Mouse (Mus musculus): ENCODE measurements around the gene Atp8b4.
"Not testable (repeated sequence)": the region's sequence is repeated elsewhere in the genome, so short reads cannot be mapped to it uniquely, and the experiment has no call there.

The Atp8b4 gene

GRCm38 (mm10) chr2:126495832-126496695, 4.4 kb downstream of the Atp8b4 start:
- DNase-seq, result no peak

GRCm38 (mm10) chr2:126495230-126495629, 5.2 kb downstream of the Atp8b4 start:
- no peak for DNase-seq

- no peak for DNase-seq
Measured at GRCm38 (mm10) chr2:126493306-126493705, 7.2 kb downstream of the Atp8b4 start.

DNA sequence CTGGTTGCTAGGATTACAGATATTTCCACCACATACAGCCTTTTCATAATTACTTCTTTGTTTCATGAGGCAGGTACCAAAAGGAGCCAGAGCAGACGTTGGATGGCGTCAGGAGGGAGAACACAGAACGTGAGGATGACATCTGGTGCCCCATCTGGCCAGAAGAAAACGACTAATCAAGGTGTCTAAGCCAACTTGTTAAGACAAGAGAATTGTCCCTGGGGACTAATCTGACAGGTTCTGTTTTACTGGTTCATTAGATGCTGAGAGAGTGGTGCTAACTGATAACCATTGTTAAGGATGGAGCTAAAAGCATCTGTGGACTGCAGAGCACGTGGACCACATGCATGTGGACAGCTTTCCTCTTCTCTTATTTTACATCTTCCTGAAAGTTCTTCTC, 7.8 kb downstream of the Atp8b4 start:
- DNase-seq, result no peak

- no peak for DNase-seq
Measured at GRCm38 (mm10) chr2:126491446-126491845, 9.0 kb downstream of the Atp8b4 start.

GRCm38 (mm10) chr2:126490573-126490972, 9.9 kb downstream of the Atp8b4 start:
- no peak for DNase-seq

DNA sequence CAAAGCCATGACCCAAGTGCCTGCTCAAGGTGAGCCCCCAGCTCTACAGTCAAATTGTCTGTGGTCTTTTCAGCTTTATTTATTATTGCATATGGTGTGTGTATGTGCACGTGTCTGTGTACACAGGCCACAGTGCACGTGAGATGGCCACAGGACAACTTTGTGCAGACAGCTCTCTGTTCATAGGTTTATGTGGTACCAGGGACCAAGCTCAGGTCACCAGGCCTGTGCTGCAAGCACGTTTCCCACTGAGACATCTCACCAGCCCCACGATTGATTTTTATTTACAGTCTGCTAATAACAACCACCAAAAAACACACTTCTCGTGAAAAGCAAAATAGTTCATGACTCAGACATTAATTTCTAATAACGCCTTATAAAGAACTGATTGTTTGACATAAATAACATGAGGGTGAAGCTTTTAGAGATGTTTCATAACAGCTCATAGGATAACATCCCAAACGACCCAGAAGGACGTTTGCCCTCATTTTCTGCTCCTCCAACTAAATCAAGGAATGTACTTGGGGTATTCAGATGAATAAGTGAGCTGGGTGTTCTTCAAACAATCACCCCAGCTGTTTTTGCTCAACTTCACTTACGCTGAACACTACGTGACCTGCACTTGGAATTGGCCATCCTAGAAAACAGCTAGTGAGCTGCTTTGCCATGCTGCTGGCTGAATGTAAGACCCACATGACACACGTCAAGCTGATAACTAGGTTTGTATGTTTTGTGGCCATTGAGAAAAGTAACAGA, 15.0 kb downstream of the Atp8b4 start:
- DNase-seq, result no peak

GRCm38 (mm10) chr2:126483337-126483736, 17.1 kb downstream of the Atp8b4 start:
- DNase-seq, result no peak

DNA sequence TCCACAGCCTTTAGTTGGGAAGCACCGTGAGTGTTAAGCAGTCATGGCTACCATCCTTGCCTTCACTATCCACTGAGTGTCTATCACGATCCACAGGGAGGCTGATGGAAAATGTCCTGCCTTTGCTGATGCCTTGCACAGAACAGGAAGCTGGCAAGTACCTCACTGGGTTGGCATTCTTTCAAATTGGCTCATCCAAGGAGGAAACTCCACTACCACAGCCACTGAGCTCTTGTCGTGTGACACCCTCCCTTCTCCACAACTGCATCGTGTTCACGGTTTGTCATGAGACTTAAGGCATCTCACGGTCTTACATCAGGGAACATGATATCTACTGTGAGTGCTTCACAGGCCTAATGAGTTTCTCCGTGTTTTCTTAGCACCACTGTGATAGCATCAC, 22.9 kb downstream of the Atp8b4 start:
- no peak for DNase-seq

DNA sequence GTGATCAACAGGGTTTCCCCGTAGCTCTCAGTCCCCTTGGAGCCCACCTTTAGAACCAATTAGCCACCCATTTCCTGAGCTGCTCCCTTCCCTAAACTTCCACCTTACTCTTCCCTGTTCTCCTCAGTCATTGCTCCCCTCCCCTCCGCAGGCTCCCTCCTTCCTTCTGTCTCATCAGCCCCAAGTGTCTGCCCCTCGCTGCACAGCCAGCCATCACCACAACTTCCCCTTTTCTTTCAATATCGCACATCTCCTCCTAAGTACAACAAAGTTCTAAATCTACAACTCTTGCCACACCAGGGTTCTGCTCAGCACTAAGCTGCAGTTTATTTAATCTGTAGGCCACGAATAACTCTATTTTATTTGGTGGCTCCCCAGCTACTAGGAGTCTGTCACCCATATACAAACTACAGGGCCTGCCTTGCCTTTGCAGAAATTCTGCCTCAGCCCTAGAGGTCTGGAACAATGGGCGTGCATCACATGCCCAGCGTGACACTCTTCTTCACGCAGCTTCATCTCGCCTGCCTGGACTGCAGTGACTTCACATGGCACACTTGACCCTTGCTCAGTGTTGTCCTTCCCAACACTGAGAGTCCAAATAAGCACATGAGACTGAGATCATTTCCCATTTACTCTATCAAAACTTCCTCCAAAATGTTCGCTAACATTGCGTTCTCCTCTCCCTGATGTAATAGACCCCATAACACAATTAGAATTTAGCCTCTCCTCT, 24.6 kb downstream of the Atp8b4 start:
- no peak for DNase-seq

DNA sequence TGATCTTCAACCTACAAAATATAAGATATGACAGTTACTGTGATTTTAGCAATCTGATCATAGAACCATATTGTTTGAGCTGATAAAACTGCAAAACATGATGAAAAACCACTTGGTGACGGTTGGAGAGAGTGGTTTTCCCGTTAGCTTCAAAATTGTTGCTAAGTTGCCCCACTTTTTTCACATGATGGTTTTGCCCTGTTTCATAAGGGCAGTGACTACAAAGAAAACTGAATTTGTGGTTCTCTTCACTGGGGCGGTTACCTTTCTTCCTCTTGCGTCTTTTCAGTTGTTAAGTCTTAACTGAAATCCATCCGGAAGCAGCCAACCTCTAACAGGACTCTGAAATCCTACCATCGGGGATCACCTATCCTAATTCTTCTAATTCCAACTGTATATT, 26.5 kb downstream of the Atp8b4 start:
- no peak for DNase-seq

DNA sequence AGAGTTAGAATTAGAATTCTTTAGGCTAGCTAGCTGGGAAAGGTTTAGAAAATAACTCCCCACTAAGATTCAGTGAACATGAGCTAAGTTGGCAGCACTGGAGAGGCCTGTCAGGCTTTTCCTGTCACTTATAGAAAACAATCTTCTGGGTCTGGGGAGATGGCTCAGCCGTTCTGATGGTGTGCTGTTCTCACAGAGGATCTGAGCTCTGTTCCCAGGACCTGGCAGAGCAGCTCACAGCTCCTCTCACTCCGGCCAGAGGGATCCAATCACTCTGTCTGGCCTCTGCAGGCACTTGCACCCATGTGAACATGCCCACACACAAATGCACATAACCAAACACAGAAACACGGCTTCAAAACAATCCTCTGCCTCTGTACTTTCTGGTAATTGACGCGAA, 27.6 kb downstream of the Atp8b4 start:
- no peak for DNase-seq

GRCm38 (mm10) chr2:126467790-126468189, 32.7 kb downstream of the Atp8b4 start:
- DNase-seq, result no peak

GRCm38 (mm10) chr2:126466391-126467134, 33.9 kb downstream of the Atp8b4 start:
- no peak for DNase-seq

DNA sequence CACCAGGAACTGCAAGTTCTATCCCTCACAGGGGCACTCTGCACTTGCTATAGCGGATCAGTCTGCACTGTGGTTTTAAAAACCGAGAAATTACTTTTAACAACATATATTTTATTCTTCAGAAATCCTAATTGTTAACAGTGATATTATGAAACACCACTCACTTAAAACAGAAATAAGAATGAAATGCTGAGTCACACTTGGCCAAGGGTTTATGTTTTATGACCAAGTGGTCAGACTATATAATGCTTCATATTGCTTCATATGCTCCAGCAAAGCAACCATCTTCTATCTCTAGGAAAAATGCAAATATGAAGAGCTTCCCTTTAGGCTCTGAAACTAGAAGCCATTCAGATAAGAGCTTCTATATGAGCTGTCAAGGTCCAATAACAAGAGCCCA, 41.8 kb downstream of the Atp8b4 start:
- DNase-seq, result no peak

DNA sequence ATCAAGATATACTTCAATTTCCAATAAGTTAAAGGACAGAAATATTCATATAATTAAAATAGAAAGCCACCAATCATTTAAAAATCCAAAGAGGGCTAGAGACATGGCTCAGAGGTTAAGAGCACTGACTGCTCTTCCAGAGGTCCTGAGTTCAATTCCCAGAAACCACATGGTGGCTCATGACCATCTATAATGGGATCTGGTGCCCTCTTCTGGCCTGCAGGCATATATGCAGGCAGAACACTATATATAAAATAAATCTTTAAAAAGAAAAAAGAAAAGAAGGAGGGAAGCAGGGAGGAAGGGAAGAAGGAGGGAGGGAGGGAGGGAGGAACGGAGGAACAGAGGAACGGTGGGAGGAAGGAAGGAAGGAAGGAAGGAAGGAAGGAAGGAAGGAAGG, 42.7 kb downstream of the Atp8b4 start:
- DNase-seq, result not testable (repeated sequence)

GRCm38 (mm10) chr2:126450937-126451302, 49.6 kb downstream of the Atp8b4 start:
- DNase-seq, result no peak

- peak; percentile 19 to 21 for DNase-seq
Measured at GRCm38 (mm10) chr2:126450210-126450936, 50.1 kb downstream of the Atp8b4 start.

DNA sequence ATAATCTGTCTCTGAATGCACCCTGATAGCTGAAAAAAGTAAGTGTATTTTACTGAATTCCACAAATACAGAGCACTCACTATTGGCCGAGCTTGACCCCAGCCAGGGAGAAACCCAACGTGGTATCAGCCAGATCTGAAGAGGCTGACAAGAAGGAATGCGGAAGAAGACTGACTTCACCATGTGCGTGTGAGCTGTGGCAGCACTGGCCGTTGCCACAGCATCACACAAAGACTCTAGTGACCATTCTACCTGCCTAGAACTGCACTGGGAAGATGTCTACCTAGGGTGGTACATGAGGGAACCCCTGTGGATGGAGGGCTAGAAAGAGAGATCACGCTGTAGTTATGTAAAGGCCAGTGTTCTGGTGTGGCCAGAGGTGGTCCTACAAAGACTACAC, 55.4 kb downstream of the Atp8b4 start:
- DNase-seq, result no peak

DNA sequence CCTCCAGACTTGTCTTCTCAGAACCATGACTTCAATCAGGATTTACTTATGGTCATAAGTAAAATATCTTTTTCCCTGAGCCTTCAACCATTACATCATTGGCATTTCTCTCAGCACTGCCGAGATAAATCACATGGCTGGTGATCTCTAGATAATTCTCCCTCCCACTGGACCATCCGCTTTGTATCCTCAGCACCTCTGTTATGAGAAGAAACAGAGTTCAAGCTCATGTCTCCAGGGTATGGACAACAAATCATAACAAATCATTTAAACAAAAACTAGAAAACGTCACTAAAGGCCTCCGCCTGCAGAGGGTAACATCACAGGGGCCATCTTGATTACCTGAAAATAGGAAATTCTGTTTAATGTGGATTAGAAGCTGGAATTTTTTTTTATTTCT, 58.9 kb downstream of the Atp8b4 start:
- DNase-seq, result no peak

- DNase-seq, result no peak
Measured at GRCm38 (mm10) chr2:126434712-126435111, 65.8 kb downstream of the Atp8b4 start.

- DNase-seq, result no peak
Measured at GRCm38 (mm10) chr2:126434305-126434704, 66.2 kb downstream of the Atp8b4 start.
